Mouse (Mus musculus) gastrocnemius, postnatal 14 days (tissue): ENCODE data around the gene Lcat. TPM values are rescaled to one million over a fixed set of nuclear protein-coding genes. Genes with fewer than 3 reads are reported as not detected.

Experiments
- DNase-seq: peaks from one replicate; pipeline ENCODE4 v3.0.0; 2021; ENCODE audit warnings: mixed read lengths
- intact Hi-C: fragments of 180-260 bp; cut with DNase I; formaldehyde crosslinking; loops from one replicate; pipeline ENCODE4 v1.15.1; 2025; ENCODE audit warnings: low total_unique reads
- microRNA-seq, 2 experiments: library from miRNA; unstranded; fragments of <30 nt; microRNA quantifications; one replicate each; pipeline ENCODE4 v1.2.0; 2021
- total RNA-seq, 2 experiments: library from RNA; stranded (reverse); gene quantifications; 2 replicates each; pipeline ENCODE4 v1.2.3; 2021

The Lcat gene
- total RNA-seq, 2 experiments from 2014 or later: 0.21 to 0.29 TPM

GRCm38 (mm10) chr8:105897801-105898480 lies 45.2 kb downstream of the Lcat start:
- DNase-seq: no peak
- intact Hi-C loops: no loop called here

- DNase-seq: peak; percentile 86
- intact Hi-C loops: no loop called here
These were observed 49.8 kb downstream of the Lcat start, which contains the start of gene Nrn1l for GRCm38 (mm10) chr8:105893339-105893738. TSS of gene Nrn1l (plus strand) at chr8:105893567.

DNA sequence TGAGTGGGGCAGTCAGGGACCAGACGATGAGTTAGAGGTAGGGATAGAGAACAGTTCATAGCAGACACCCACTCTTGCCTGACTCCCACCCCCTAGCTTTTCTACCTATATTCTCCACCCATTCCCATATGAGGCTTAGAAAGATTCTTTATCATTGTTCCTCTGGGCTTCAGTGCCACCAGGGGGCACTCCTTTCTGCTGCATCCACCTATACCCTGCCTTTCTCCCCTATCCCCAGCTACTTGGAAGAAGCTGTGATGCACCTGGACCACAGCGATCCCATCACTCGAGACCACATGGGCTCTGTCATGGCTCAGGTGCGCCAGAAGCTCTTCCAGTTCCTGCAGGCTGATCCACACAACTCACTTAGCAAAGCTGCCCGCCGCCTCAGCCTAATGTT lies 50.8 kb downstream of the Lcat start:
- no peak for DNase-seq
- intact Hi-C loops: no loop called here

- DNase-seq: peak; percentile 59
- intact Hi-C loops: no loop called here
These were observed 52.3 kb downstream of the Lcat start for GRCm38 (mm10) chr8:105890870-105891269.

GRCm38 (mm10) chr8:105889756-105890465 lies 53.3 kb downstream of the Lcat start:
- intact Hi-C loops: no loop called here
- no peak for DNase-seq

Small RNAs within 50 kb of the gene (microRNA-seq; reads per million reads assigned to microRNA genes)
- gene Mir7074: 0 reads per million in 2 experiments

Other genes with a start within 250 kb of the Lcat start
- 10 to 100 TPM in 1 of 2 experiments, 1 to 10 TPM in 1; 9.2 to 10.3 TPM for gene Acd, start 242.3 kb downstream of the Lcat start, total RNA-seq
- 1 to 10 TPM; 5.2 to 7.0 TPM for gene Pard6a, start 242.2 kb downstream of the Lcat start, total RNA-seq
- not detected for gene 4933405L10Rik, start 235.7 kb downstream of the Lcat start, total RNA-seq
- gene Enkd1, start 235.2 kb downstream of the Lcat start, total RNA-seq: 1 to 10 TPM; 1.6 to 1.7 TPM
- 1 to 10 TPM; 7.8 to 7.9 TPM for gene Gfod2, start 184.7 kb downstream of the Lcat start, total RNA-seq
- 10 to 100 TPM; 20.1 to 20.2 TPM for gene Ranbp10, start 116.0 kb downstream of the Lcat start, total RNA-seq
- gene Tsnaxip1, start 115.7 kb downstream of the Lcat start, total RNA-seq: not detected
- 1 to 10 TPM; 1.9 to 3.9 TPM for gene Cenpt, start 90.1 kb downstream of the Lcat start, total RNA-seq
- gene Thap11, start 88.2 kb downstream of the Lcat start, total RNA-seq: 10 to 100 TPM; 19.6 to 22.7 TPM
- 10 to 100 TPM; 63.8 to 66.0 TPM for gene Nutf2, start 82.8 kb downstream of the Lcat start, total RNA-seq
- gene Edc4, start 62.5 kb downstream of the Lcat start, total RNA-seq: 10 to 100 TPM; 21.1 to 21.5 TPM
- under 1 TPM in 1 of 2 experiments, not detected in 1; 0.69 TPM for gene Nrn1l, start 49.8 kb downstream of the Lcat start, total RNA-seq
- 10 to 100 TPM; 12.8 to 13.8 TPM for gene Pskh1, start 42.9 kb downstream of the Lcat start, total RNA-seq
- not detected for gene Ctrl, start 9.5 kb downstream of the Lcat start, total RNA-seq
- 10 to 100 TPM; 19.3 to 20.9 TPM for gene Psmb10, start 4.9 kb downstream of the Lcat start, total RNA-seq
- gene Slc12a4, start 22.7 kb upstream of the Lcat start, total RNA-seq: 10 to 100 TPM; 12.1 to 19.1 TPM
- gene Dpep3, start 36.0 kb upstream of the Lcat start, total RNA-seq: not detected
- 10 to 100 TPM in 1 of 2 experiments, 1 to 10 TPM in 1; 9.4 to 10.4 TPM for gene Dus2, start 48.0 kb upstream of the Lcat start, total RNA-seq
- gene Dpep2nb, start 62.6 kb upstream of the Lcat start, total RNA-seq: not detected
- gene Ddx28, start 68.5 kb upstream of the Lcat start, total RNA-seq: 1 to 10 TPM; 9.5 to 9.7 TPM
- gene Nfatc3, start 115.5 kb upstream of the Lcat start, total RNA-seq: 10 to 100 TPM; 18.4 to 22.0 TPM
- not detected for gene Esrp2, start 193.6 kb upstream of the Lcat start, total RNA-seq
- gene Pla2g15, start 207.0 kb upstream of the Lcat start, total RNA-seq: 1 to 10 TPM; 4.5 to 5.0 TPM
- 1 to 10 TPM; 6.1 to 7.0 TPM for gene Slc7a6, start 225.5 kb upstream of the Lcat start, total RNA-seq